Mouse (Mus musculus): ENCODE data around the gene Jsrp1. TPM values are rescaled to one million over a fixed set of nuclear protein-coding genes. Genes with fewer than 3 reads are reported as not detected.

Gene Jsrp1
- total RNA-seq (2021): 1 to 10 TPM; 4.7 to 7.2 TPM
- long read RNA-seq, experiment 1, partial matches to known transcripts: 8 of 12 reads
- long read RNA-seq, experiment 1, other reads (novel, unspliced or antisense): 1 of 12 reads
- long read RNA-seq, experiment 2, partial matches to known transcripts: 9 of 15 reads
- long read RNA-seq, experiment 2, other reads (novel, unspliced or antisense): 4 of 15 reads

GRCm38 (mm10) chr10:80813366-80813765 is at the start of gene Jsrp1:
Gene Jsrp1, minus strand, starts transcription at chr10:80813498.
- no peak for DNase-seq

- no peak for DNase-seq
Observed at GRCm38 (mm10) chr10:80862305-80862704, 49.0 kb upstream of the Jsrp1 start.

DNA sequence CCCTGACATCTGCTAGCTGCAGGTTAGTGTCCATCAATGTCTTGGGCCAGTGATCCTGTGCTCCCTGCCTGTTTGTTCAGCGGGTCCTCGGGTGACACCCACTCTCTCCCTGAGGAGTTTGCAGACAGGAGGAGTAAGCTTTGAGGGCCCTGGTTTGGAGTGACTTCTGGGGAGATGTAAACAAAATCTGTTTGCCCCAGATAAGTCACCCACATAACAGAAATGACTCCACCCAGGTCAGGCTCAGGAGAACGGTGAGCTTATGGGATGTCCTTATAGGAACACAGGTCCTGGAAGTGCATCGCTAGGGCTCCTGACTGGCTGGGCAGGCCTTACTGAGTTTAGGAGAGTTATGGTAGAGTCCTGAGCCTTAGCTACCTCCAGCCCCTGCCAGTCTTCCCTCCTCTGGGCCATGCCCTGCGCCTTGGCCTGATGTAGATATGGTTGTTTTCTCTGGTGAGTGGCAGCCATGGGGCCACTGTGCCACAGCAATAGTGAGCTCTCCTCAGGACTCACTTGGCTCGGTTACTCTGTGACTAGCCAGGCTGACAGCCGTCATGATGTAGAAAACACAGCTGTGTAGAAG is 45.1 kb upstream of the Jsrp1 start:
- no peak for DNase-seq

GRCm38 (mm10) chr10:80857848-80858247 is 44.5 kb upstream of the Jsrp1 start:
- no peak for DNase-seq

DNA sequence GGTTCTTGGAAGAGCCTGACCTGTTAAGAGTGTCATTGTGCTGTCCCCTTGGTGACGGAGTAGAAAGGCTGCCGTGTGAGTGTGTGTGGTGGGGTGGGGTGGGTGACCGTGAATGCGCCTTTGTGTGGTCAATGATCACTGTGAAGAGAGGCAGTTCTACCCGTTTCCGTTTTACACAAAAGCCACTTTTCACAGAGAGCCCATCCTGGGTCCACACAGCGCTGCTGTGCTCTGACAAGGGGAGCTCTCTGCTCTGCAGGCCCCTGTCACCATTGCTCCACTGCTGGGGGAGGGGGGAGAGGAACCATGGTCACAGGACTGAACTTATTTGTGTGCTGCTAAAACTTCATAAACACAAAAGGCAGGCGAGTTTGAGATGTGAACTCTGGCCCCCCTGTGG is 44.1 kb upstream of the Jsrp1 start:
- no peak for DNase-seq

- no peak for DNase-seq
Observed at GRCm38 (mm10) chr10:80856908-80857307, 43.6 kb upstream of the Jsrp1 start.

GRCm38 (mm10) chr10:80856267-80856666 is 43.0 kb upstream of the Jsrp1 start:
- no peak for DNase-seq

DNA sequence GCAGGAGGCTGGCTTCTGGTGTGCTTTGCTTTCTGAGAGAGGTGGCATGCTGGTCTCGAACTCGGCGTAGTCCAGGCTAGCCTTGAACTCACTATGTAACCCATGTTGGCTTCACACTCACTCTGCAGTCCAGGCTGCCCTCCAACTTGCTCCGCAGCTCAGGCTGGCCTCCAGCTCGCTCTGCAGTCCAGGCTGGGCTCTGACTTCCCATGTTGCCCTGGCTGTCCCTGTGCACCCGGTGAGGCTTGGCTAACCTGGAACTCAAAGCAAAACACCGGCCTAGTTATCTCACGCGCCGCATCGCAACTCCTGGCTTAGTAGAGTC is 42.4 kb upstream of the Jsrp1 start:
- no peak for DNase-seq

GRCm38 (mm10) chr10:80854913-80855748 is 41.8 kb upstream of the Jsrp1 start, which contains the start of the genes Lsm7 and Sppl2b:
Gene Lsm7, minus strand, starts transcription at chr10:80855209.
Gene Sppl2b, plus strand, starts transcription at chr10:80855275.
- peak; percentile 98 for DNase-seq

DNA sequence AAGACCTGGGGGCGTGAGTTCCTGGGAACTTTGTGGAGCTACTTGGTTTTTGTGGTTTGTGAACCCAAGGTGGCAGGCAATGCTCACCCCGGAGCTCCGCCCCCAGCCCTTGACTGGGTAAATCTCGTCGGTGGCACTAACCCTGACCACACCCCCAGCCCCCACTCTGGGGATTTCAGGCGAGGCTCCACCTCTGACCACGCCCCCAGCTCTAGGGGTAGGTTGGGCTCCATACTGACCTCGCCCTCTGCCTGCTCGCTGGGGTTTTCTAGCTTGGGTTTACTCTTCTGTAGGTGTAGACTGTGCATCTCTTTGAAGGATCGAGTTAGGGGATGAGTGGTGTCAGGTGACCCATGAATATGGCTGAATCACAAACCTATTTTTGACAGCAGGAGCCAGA is 35.3 kb upstream of the Jsrp1 start:
- peak; percentile 63 to 75 for DNase-seq

GRCm38 (mm10) chr10:80845732-80846131 is 32.4 kb upstream of the Jsrp1 start:
- DNase-seq: no peak

DNA sequence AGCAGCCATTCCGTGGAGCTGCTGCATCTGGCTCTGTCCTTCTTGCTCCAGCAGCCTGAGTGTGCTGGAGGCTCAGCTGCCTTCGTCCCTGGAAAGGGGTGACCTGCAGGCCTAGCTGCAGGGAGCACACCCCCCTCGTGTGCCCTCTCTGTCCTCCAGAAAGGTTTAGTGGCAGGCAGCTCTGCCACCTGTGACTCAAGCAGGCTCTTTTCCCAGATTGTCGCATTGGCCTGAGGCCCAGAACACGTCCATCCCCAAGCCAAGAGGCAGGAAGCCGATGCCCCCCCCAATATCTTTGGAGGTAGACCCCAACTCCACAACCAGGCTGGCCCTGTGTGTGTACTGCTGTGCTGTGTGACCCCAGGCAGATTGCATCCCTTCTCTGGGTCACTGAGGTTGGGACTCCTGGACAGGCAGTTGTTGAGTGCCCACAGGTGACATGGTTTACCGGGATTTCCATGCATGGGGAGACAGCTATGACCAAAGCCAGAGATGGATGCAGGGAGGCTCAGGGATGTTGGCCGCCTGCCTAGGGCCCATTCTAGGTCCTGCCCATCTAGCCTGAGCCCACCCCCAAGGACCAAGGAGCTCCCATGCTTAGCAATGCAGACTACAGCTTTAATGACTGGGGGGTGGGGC is 31.9 kb upstream of the Jsrp1 start:
- peak in 1 of 2 experiments; percentile 15 for DNase-seq

GRCm38 (mm10) chr10:80843931-80844547 is 30.7 kb upstream of the Jsrp1 start, which contains the start of gene Lingo3:
Gene Lingo3, minus strand, starts transcription at chr10:80844039.
- DNase-seq: peak; percentile 55 to 74

DNA sequence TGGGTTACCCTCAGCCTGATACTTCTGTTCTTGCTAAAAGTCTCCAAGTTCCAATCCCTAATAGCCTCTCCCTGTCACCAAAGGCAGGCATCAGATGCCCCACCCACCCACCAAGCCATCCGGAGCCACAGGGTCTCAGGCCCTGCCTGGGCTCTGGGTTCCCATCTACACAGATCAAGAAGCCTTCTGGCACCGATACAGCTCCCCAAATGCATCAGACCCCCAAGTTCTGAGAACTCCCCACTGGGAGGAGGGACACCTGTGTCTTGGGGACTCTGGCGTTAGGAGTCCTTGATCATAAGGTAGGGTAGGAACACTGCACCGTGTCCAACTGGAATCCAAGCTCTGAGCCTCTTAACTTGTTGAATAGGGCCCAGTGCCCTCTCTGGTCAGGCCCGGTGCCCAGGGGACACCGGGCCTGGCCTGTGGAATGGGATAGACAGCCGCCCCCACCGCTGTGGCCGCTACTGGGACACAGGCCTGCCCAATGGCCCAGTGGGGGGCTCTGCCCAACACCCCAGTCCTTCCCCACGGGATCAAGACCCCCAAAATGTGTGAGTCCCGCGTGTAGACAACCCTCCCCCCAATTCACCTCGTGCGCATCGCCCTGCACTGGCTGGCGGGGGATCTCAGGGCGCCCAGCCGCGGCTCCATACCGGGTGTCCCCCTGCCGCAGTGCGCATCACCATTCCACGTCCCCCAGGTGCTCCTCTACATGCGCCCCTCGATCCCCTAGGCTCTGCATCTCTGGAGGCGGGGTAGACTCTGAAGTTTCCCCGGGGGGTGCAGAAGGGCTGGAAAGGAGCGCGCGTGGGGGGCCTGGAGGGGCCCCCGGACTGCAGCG is 30.0 kb upstream of the Jsrp1 start:
- DNase-seq: no peak

DNA sequence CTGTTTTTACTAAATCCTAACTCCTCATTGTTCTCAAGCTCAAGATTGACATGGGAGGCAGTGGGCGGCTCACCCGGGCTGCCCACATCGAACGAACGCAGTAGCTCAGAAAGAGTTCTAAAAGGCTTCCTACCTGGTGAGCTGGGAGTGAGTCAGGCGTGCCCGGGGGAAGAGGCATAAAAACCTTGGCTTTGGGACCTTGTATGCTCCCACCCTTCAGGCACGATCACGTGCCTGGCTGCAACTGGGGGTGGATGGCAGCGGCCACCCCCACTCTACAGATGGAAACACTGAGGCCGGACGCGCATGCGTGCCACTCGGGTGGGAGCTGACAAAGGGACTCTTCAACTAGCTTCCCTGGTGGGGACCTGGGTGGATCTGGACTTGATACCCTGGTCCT is 29.0 kb upstream of the Jsrp1 start:
- DNase-seq: no peak

DNA sequence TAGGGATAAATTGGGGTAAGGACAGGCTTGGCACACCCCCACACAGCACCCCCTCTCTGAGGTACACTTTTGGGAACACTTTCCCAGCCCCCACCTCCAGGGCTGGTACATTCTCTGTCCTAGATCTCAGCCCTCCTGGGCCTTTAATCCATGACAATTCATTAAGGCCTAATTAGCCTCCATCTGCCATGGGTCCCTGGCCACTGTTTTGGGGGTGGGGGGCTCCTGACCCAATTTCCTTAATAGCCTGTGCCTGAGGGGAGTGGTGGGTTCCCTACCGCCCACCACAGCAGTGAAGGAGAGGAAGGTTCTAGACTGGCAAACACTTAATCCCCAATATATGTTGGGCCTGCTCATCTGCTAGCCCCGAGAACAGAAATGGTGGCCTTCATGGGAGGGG is 28.4 kb upstream of the Jsrp1 start:
- DNase-seq: no peak

DNA sequence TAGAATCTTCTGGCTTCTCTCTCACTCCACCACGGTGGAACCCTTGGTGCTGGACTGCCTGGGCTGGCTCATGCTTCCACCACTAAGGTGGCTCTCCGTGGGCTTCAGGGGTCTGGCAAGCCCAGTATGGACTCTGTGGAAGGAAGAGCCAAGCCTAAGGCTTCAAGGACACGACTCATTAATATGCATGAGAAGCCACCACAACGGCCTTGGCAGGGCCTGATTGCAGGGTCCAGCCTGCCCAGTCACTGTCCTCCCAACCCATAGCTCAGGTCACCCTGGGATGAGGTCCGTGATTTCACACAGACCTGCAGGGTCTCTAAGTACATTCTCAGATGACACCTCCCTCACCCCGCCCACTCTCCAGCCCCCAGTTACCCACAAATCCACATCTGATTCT is 26.6 kb upstream of the Jsrp1 start:
- peak; percentile 32 to 46 for DNase-seq

DNA sequence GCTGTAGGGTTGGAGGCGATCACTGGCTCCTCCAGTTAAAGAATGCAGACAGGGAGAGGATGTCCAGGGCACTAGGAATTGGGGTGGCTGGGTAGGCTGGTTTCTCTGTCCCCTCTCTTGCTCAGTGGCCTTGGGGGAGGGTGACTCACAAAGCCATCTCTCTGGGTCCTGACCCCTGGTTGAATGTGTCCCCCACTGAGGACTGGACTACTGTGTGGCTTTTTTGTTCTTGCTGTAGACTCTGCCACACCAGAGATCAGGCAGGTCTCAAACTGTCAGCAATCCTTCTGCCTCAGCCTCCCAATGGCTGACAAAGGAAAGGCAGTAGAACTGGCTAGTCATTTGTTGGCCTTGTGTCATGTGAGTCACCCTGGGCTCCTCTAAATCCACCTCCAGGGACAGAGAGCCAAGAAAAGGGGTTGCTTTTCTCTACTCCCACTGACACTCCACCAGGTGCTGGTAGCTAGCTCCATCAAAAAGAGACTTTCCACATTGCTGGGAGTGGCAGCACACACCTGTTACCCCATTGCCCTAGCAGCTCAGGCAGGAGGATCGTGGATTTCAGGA is 25.1 kb upstream of the Jsrp1 start:
- peak; percentile 68 for DNase-seq

- peak; percentile 53 to 61 for DNase-seq
Observed at GRCm38 (mm10) chr10:80837827-80838226, 24.5 kb upstream of the Jsrp1 start.

- no peak for DNase-seq
Observed at GRCm38 (mm10) chr10:80836949-80837379, 23.7 kb upstream of the Jsrp1 start.

- no peak for DNase-seq
Observed at GRCm38 (mm10) chr10:80835617-80836016, 22.3 kb upstream of the Jsrp1 start.

Measured in adrenal gland, postnatal 36 days (tissue).